Mouse (Mus musculus) lung, embryonic 16.5 days (tissue): ENCODE results near the gene Gm973. TPM values are rescaled to one million over a fixed set of nuclear protein-coding genes. Genes with fewer than 3 reads are reported as not detected.
"Not testable (repeated sequence)": the region's sequence is repeated elsewhere in the genome, so short reads cannot be mapped to it uniquely, and the experiment has no call there.

ENCODE experiments used
- ATAC-seq: fragments of 200-750 bp; cut with Nextera tagmentation; 2 replicates; pipeline ENCODE4 v1.8.0; 2017; ENCODE audit warnings: low read depth, mild to moderate bottlenecking, moderate library complexity
- H3K27ac ChIP-seq: fragments of 300-500 bp; sonication (generic); 2 replicates; pipeline ENCODE4 v1.5.1; 2014; ENCODE audit warnings: mild to moderate bottlenecking, control low read depth, low read length
- H3K27me3 ChIP-seq: fragments of 300-500 bp; sonication (generic); 2 replicates; pipeline ENCODE4 v1.6.1; 2014; ENCODE audit warnings: low read depth, low read length, mixed read lengths; ENCODE audit not compliant: control insufficient read depth, insufficient read depth
- H3K36me3 ChIP-seq: fragments of 300-500 bp; sonication (generic); 2 replicates; pipeline ENCODE4 v1.6.1; 2014; ENCODE audit warnings: low read length; ENCODE audit not compliant: control insufficient read depth, insufficient read depth
- H3K4me1 ChIP-seq: fragments of 300-500 bp; sonication (generic); replicated peaks from 2 replicates; pipeline ENCODE4 v1.6.1; 2014; ENCODE audit warnings: low read length, mixed read lengths; ENCODE audit not compliant: control insufficient read depth, insufficient read depth
- H3K4me2 ChIP-seq: fragments of 300-500 bp; sonication (generic); 2 replicates; pipeline ENCODE4 v1.6.1; 2014; ENCODE audit warnings: low read depth, low read length, control low read depth
- H3K4me3 ChIP-seq: fragments of 300-500 bp; sonication (generic); 2 replicates; pipeline ENCODE4 v1.5.1; 2014; ENCODE audit warnings: mild to moderate bottlenecking, low read length, control low read depth
- H3K9ac ChIP-seq: fragments of 300-500 bp; sonication (generic); 2 replicates; pipeline ENCODE4 v1.6.1; 2014; ENCODE audit warnings: low read length, control low read depth
- H3K9me3 ChIP-seq: fragments of 300-500 bp; sonication (generic); 2 replicates; pipeline ENCODE4 v1.6.1; 2016; ENCODE audit warnings: low read length; ENCODE audit not compliant: control insufficient read depth
- WGBS: fragments of 180-500 bp; shearing (Covaris S2); extraction: QIAGEN DNeasy Blood & Tissue Kit; methylation state at CpG from one replicate; pipeline ENCODE4 v1.1.7; 2014; 5-methylcytosine and 5-hydroxymethylcytosine counted together
- polyA plus RNA-seq: library from polyadenylated mRNA; unstranded; fragments of >200 nt; fragmentation: Nextera tagmentation; extraction: Ambion mirVana; gene quantifications from 2 replicates; pipeline ENCODE4 v1.2.1, GENCODE M21; 2015

Gm973 gene
- polyA plus RNA-seq, 1 experiment from 2014 or later, result 2.0 TPM

GRCm38 (mm10) chr1:59646502-59646901 is 130.4 kb downstream of the Gm973 start:
- 87% methylated on average over 2 of the region's 2 CpGs for WGBS
- peaks cover 18% of the 10 kb centered on the region for H3K36me3 ChIP-seq
- not testable (repeated sequence) for ATAC-seq, H3K27me3 ChIP-seq, H3K9ac ChIP-seq, H3K27ac ChIP-seq, H3K4me1 ChIP-seq, H3K4me2 ChIP-seq, H3K9me3 ChIP-seq, H3K4me3 ChIP-seq

GRCm38 (mm10) chr1:59651201-59651819 is 135.2 kb downstream of the Gm973 start:
- peaks cover 19% of the 10 kb centered on the region for H3K36me3 ChIP-seq

GRCm38 (mm10) chr1:59653243-59653911 is 137.3 kb downstream of the Gm973 start:
- ATAC-seq, result no peak
- H3K4me2 ChIP-seq, result no peak overlapping the region
- H3K9ac ChIP-seq, result no peak overlapping the region
- no peaks in the 10 kb centered on the region for H3K9me3 ChIP-seq
- H3K27ac ChIP-seq, result no peak overlapping the region
- peaks cover 12% of the 10 kb centered on the region for H3K36me3 ChIP-seq
- no peaks in the 10 kb centered on the region for H3K4me1 ChIP-seq
- no peak overlapping the region for H3K4me3 ChIP-seq
- WGBS, result 80% methylated on average over 3 of the region's 3 CpGs
- no peaks in the 10 kb centered on the region for H3K27me3 ChIP-seq

More at GRCm38 (mm10) chr1:59651201-59651819, 135.2 kb downstream of the Gm973 start:
- no peak overlapping the region for H3K4me3 ChIP-seq
- H3K27ac ChIP-seq, result no peak overlapping the region
- no peak for ATAC-seq
- H3K9ac ChIP-seq, result no peak overlapping the region
- no peaks in the 10 kb centered on the region for H3K27me3 ChIP-seq
- H3K9me3 ChIP-seq, result no peaks in the 10 kb centered on the region
- 85% methylated on average over 3 of the region's 3 CpGs for WGBS
- H3K4me2 ChIP-seq, result no peak overlapping the region
- no peaks in the 10 kb centered on the region for H3K4me1 ChIP-seq

- Histone ChIP-seq H3K27me3 (no peaks in the 10 kb centered on the region), H3K4me3 (no peak overlapping the region), H3K4me1 (no peaks in the 10 kb centered on the region), H3K27ac (no peak overlapping the region), H3K9me3 (no peaks in the 10 kb centered on the region), H3K36me3 (peaks cover 5% of the 10 kb centered on the region), H3K4me2 (no peak overlapping the region), H3K9ac (no peak overlapping the region)
- WGBS, result 61% methylated on average over 7 of the region's 7 CpGs
- peak; percentile 88 for ATAC-seq
These were observed 140.4 kb downstream of the Gm973 start for GRCm38 (mm10) chr1:59656244-59657171.

- H3K9me3 ChIP-seq, result no peaks in the 10 kb centered on the region
- H3K4me1 ChIP-seq, result peaks cover 5% of the 10 kb centered on the region
- H3K36me3 ChIP-seq, result no peaks in the 10 kb centered on the region
- no peaks in the 10 kb centered on the region for H3K27me3 ChIP-seq
- H3K27ac ChIP-seq, result no peak overlapping the region
- 90% methylated on average over 2 of the region's 3 CpGs for WGBS
- no peak for ATAC-seq
- no peak overlapping the region for H3K4me2 ChIP-seq
- no peak overlapping the region for H3K9ac ChIP-seq
- no peak overlapping the region for H3K4me3 ChIP-seq
These were observed 147.5 kb downstream of the Gm973 start for GRCm38 (mm10) chr1:59663456-59664135.

- WGBS, result 77% methylated on average over 2 of the region's 2 CpGs
- H3K27ac ChIP-seq, result no peak overlapping the region
- H3K9ac ChIP-seq, result no peak overlapping the region
- no peaks in the 10 kb centered on the region for H3K9me3 ChIP-seq
- peak overlapping the region; percentile 18; the same call in 1 of the 2 replicates for H3K4me3 ChIP-seq
- H3K36me3 ChIP-seq, result no peaks in the 10 kb centered on the region
- 0 out of 2 replicates have a peak overlapping the region, but pooled peaks have one; percentile 77 for H3K4me2 ChIP-seq
- ATAC-seq, result no peak
- H3K4me1 ChIP-seq, result peaks cover 17% of the 10 kb centered on the region
- no peaks in the 10 kb centered on the region for H3K27me3 ChIP-seq
These were observed 152.8 kb downstream of the Gm973 start for GRCm38 (mm10) chr1:59668871-59669270.

- Histone ChIP-seq H3K9me3 (no peaks in the 10 kb centered on the region), H3K36me3 (no peaks in the 10 kb centered on the region), H3K27ac (peak overlapping the region; percentile 93), H3K27me3 (no peaks in the 10 kb centered on the region), H3K4me3 (peak overlapping the region; percentile 98), H3K9ac (peak overlapping the region; percentile 82), H3K4me1 (peaks cover 17% of the 10 kb centered on the region), H3K4me2 (peak overlapping the region; percentile 77)
- under 1% methylated on average over 25 of the region's 54 CpGs for WGBS
- peak; percentile 68 for ATAC-seq
These were observed 154.0 kb downstream of the Gm973 start for GRCm38 (mm10) chr1:59669962-59670630.

GRCm38 (mm10) chr1:59670641-59671168 is 154.6 kb downstream of the Gm973 start, which contains the start of gene Sumo1:
Gene Sumo1 (minus strand): TSS chr1:59670834.
- WGBS, result 0% methylated on average over 34 of the region's 36 CpGs
- Histone ChIP-seq H3K27ac (peak within 1 kb of the TSS; percentile 93), H3K4me2 (peak within 1 kb of the TSS; percentile 77), H3K36me3 (no peaks in the 10 kb centered on the region), H3K9ac (peak within 1 kb of the TSS; percentile 82), H3K27me3 (no peaks in the 10 kb centered on the region), H3K4me1 (peaks cover 14% of the 10 kb centered on the region), H3K4me3 (peak within 1 kb of the TSS; percentile 98), H3K9me3 (no peaks in the 10 kb centered on the region)
- peak; percentile 97 for ATAC-seq
